Mouse (Mus musculus): Measurements from ENCODE around the gene Slco3a1. TPM values are rescaled to one million over a fixed set of nuclear protein-coding genes. Genes with fewer than 3 reads are reported as not detected.

Slco3a1 gene
- polyA plus RNA-seq, 2 experiments = 0.69 to 1.1 TPM

- no peaks in the 10 kb centered on the region for H3K36me3 ChIP-seq (replicated peaks; ENCODE audit: control insufficient read depth, insufficient read depth, low read depth)
- ATAC-seq (ENCODE audit: insufficient read depth) (no peak), DNase-seq (ENCODE audit: low read depth in 3 of 3, low spot score in 3 of 3) (no peak)
- H3K4me2 ChIP-seq (ENCODE audit: low read depth) = no peak overlapping the region
- no peak overlapping the region for H3K27ac ChIP-seq
- H3K4me1 ChIP-seq (replicated peaks; ENCODE audit: control insufficient read depth in 2 of 2, insufficient read depth in 2 of 2, low read length in 1 of 2) = 0 out of 4 replicates have a peak, but pooled peaks cover 0 to 2% of the 10 kb centered on the region in 2 experiments
- H3K4me3 ChIP-seq (ENCODE audit: insufficient read depth in 1 of 2, low read depth in 2 of 2, low read length in 2 of 2) = no peak overlapping the region
- H3K9ac ChIP-seq (replicated peaks) = no peak overlapping the region
- H3K9me3 ChIP-seq (ENCODE audit: control insufficient read depth, low read length) = no peaks in the 10 kb centered on the region
- no peak for TF ChIP-seq EP300 (IDR thresholded peaks at IDR 0.05; ENCODE audit: low read depth)
- peak; percentile 35; the same call in 1 of the 2 replicates for TF ChIP-seq CTCF (IDR thresholded peaks at IDR 0.05; ENCODE audit: low read depth)
- WGBS (ENCODE audit: insufficient replicate concordance) = 41% methylated on average over 9 of the region's 9 CpGs
- no peaks in the 10 kb centered on the region for H3K27me3 ChIP-seq (ENCODE audit: control insufficient read depth, insufficient read depth, low read length)
These were observed 130.4 kb downstream of the Slco3a1 start for GRCm38 (mm10) chr7:74423928-74424850.

- Histone ChIP-seq H3K4me3 (ENCODE audit: insufficient read depth in 1 of 2, low read depth in 2 of 2, low read length in 2 of 2) (no peak overlapping the region), H3K27me3 (ENCODE audit: control insufficient read depth, insufficient read depth, low read length) (no peaks in the 10 kb centered on the region), H3K4me2 (ENCODE audit: low read depth) (no peak overlapping the region), H3K4me1 (replicated peaks; ENCODE audit: control insufficient read depth in 2 of 2, insufficient read depth in 2 of 2, low read length in 1 of 2) (0 out of 4 replicates have a peak, but pooled peaks cover 0 to 2% of the 10 kb centered on the region in 2 experiments), H3K9ac (replicated peaks) (no peak overlapping the region), H3K9me3 (ENCODE audit: control insufficient read depth, low read length) (no peaks in the 10 kb centered on the region), H3K27ac (no peak overlapping the region), H3K36me3 (replicated peaks; ENCODE audit: control insufficient read depth, insufficient read depth, low read depth) (no peaks in the 10 kb centered on the region)
- TF ChIP-seq CTCF (IDR thresholded peaks at IDR 0.05; ENCODE audit: low read depth) (no peak), EP300 (IDR thresholded peaks at IDR 0.05; ENCODE audit: low read depth) (no peak)
- 35% methylated on average over 3 of the region's 3 CpGs for WGBS (ENCODE audit: insufficient replicate concordance)
- DNase-seq (ENCODE audit: low read depth in 3 of 3, low spot score in 3 of 3) = no peak
- no peak for ATAC-seq (ENCODE audit: insufficient read depth)
These were observed 131.3 kb downstream of the Slco3a1 start for GRCm38 (mm10) chr7:74423316-74423715.

DNA sequence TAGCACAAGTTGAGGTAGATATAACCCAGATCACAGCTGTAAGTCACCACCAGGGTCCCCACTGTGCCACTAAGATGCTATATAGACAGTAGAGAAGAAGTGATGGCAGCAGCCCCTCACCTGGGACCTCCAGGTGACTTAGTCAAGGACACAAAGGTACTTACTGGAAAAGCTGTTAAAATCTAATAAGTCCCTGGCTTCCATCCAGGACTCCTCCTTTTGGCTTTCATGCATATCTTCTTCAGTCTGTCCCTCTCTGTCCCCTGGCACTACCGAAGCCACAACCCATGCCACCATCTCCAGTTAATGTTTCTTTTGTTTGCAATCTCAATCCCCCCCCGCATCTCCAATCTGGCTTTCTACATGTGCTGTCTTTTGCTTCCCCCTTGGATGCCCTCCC, 131.8 kb downstream of the Slco3a1 start:
- 61% methylated on average over 2 of the region's 2 CpGs for WGBS (ENCODE audit: insufficient replicate concordance)

DNA sequence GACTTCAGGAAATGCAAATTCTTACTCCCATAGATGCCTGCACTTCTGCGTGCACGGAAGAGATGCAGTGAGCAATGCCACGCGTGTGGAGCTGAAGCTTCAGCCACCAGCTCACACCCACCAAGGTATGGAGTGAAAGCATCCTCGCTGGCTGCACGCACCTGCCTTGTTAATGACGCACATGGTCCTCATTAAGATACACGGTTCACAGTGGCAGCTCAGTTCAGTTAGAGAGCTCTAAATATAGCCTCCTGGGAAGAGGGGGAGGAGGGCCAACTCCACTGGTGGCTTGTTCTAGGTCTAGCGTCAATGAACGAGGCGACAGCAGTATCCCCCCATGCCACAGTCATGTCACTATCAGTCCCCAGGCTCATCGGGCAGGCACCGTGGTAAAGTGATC, 132.6 kb downstream of the Slco3a1 start:
- WGBS (ENCODE audit: insufficient replicate concordance) = 39% methylated on average over 13 of the region's 13 CpGs
- Histone ChIP-seq H3K4me3 (ENCODE audit: insufficient read depth in 1 of 2, low read depth in 2 of 2, low read length in 2 of 2) (no peak overlapping the region), H3K36me3 (replicated peaks; ENCODE audit: control insufficient read depth, insufficient read depth, low read depth) (no peaks in the 10 kb centered on the region), H3K27me3 (ENCODE audit: control insufficient read depth, insufficient read depth, low read length) (no peaks in the 10 kb centered on the region), H3K4me1 (replicated peaks; ENCODE audit: control insufficient read depth in 2 of 2, insufficient read depth in 2 of 2, low read length in 1 of 2) (0 out of 4 replicates have a peak, but pooled peaks cover 0 to 2% of the 10 kb centered on the region in 2 experiments), H3K27ac (no peak overlapping the region), H3K4me2 (ENCODE audit: low read depth) (no peak overlapping the region), H3K9ac (replicated peaks) (no peak overlapping the region), H3K9me3 (ENCODE audit: control insufficient read depth, low read length) (no peaks in the 10 kb centered on the region)
- ATAC-seq (ENCODE audit: insufficient read depth) (no peak), DNase-seq (ENCODE audit: low read depth in 3 of 3, low spot score in 3 of 3) (no peak)
- TF ChIP-seq EP300 (IDR thresholded peaks at IDR 0.05; ENCODE audit: low read depth) (no peak), CTCF (IDR thresholded peaks at IDR 0.05; ENCODE audit: low read depth) (no peak)

More for the DNA sequence above, 131.8 kb downstream of the Slco3a1 start:
- Histone ChIP-seq H3K27me3 (ENCODE audit: control insufficient read depth, insufficient read depth, low read length) (no peaks in the 10 kb centered on the region), H3K9ac (replicated peaks) (no peak overlapping the region), H3K27ac (no peak overlapping the region), H3K4me1 (replicated peaks; ENCODE audit: control insufficient read depth in 2 of 2, insufficient read depth in 2 of 2, low read length in 1 of 2) (0 out of 4 replicates have a peak, but pooled peaks cover 0 to 2% of the 10 kb centered on the region in 2 experiments), H3K4me3 (ENCODE audit: insufficient read depth in 1 of 2, low read depth in 2 of 2, low read length in 2 of 2) (no peak overlapping the region), H3K36me3 (replicated peaks; ENCODE audit: control insufficient read depth, insufficient read depth, low read depth) (no peaks in the 10 kb centered on the region), H3K9me3 (ENCODE audit: control insufficient read depth, low read length) (no peaks in the 10 kb centered on the region), H3K4me2 (ENCODE audit: low read depth) (no peak overlapping the region)
- TF ChIP-seq CTCF (IDR thresholded peaks at IDR 0.05; ENCODE audit: low read depth) = no peak
- TF ChIP-seq EP300 (IDR thresholded peaks at IDR 0.05; ENCODE audit: low read depth) = no peak
- ATAC-seq (ENCODE audit: insufficient read depth) (no peak), DNase-seq (ENCODE audit: low read depth in 3 of 3, low spot score in 3 of 3) (no peak)

- ATAC-seq (ENCODE audit: insufficient read depth) = no peak
- H3K4me2 ChIP-seq (ENCODE audit: low read depth) = no peak overlapping the region
- TF ChIP-seq EP300 (IDR thresholded peaks at IDR 0.05; ENCODE audit: low read depth) (no peak), CTCF (IDR thresholded peaks at IDR 0.05; ENCODE audit: low read depth) (no peak)
- no peaks in the 10 kb centered on the region for H3K9me3 ChIP-seq (ENCODE audit: control insufficient read depth, low read length)
- H3K36me3 ChIP-seq (replicated peaks; ENCODE audit: control insufficient read depth, insufficient read depth, low read depth) = no peaks in the 10 kb centered on the region
- H3K27ac ChIP-seq = no peak overlapping the region
- WGBS (ENCODE audit: insufficient replicate concordance) = 34% methylated on average over 2 of the region's 2 CpGs
- H3K9ac ChIP-seq (replicated peaks) = no peak overlapping the region
- DNase-seq (ENCODE audit: low read depth in 3 of 3, low spot score in 3 of 3) = no peak
- no peaks in the 10 kb centered on the region for H3K4me1 ChIP-seq (replicated peaks; ENCODE audit: control insufficient read depth in 2 of 2, insufficient read depth in 2 of 2, low read length in 1 of 2)
- H3K4me3 ChIP-seq (ENCODE audit: insufficient read depth in 1 of 2, low read depth in 2 of 2, low read length in 2 of 2) = no peak overlapping the region
- no peaks in the 10 kb centered on the region for H3K27me3 ChIP-seq (ENCODE audit: control insufficient read depth, insufficient read depth, low read length)
These were observed 133.0 kb downstream of the Slco3a1 start for GRCm38 (mm10) chr7:74421591-74421990.
